Mouse (Mus musculus) heart, adult 2 months (tissue): Measurements from ENCODE around the gene Rnf220. TPM values are rescaled to one million over a fixed set of nuclear protein-coding genes. Genes with fewer than 3 reads are reported as not detected.

Experiments
- DNase-seq, 2 experiments: peaks; one replicate each; pipeline ENCODE4 v3.0.0; 2021
- H3K27ac ChIP-seq: fragments of 200-600 bp; 2 replicates; pipeline ENCODE4 v1.8.1; 2022
- H3K27me3 ChIP-seq: fragments of 200-500 bp; 2 replicates; pipeline ENCODE4 v1.6.1; 2012; ENCODE audit warnings: mild to moderate bottlenecking, low read length, inconsistent platforms, mixed read lengths; ENCODE audit not compliant: control insufficient read depth, insufficient read depth
- H3K36me3 ChIP-seq: fragments of 200-500 bp; 2 replicates; pipeline ENCODE4 v1.6.1; 2012; ENCODE audit warnings: low read length, inconsistent platforms; ENCODE audit not compliant: control insufficient read depth, insufficient read depth
- H3K4me1 ChIP-seq: fragments of 200-500 bp; 2 replicates; pipeline ENCODE4 v1.6.1; 2011; ENCODE audit warnings: low read length; ENCODE audit not compliant: control insufficient read depth, insufficient read depth
- H3K4me3 ChIP-seq: fragments of 200-600 bp; 2 replicates; pipeline ENCODE4 v1.8.1; 2022
- H3K79me2 ChIP-seq: fragments of 200-500 bp; replicated peaks from 2 replicates; pipeline ENCODE4 v1.6.1; 2012; ENCODE audit warnings: mild to moderate bottlenecking, inconsistent platforms, low read length, moderate library complexity, mixed read lengths; ENCODE audit not compliant: control insufficient read depth, insufficient read depth
- H3K9ac ChIP-seq: fragments of 200-500 bp; 2 replicates; pipeline ENCODE4 v1.6.1; 2012; ENCODE audit warnings: low read depth, mild to moderate bottlenecking, control low read depth, inconsistent platforms, low read length, mixed read lengths
- CTCF ChIP-seq: fragments of 200-600 bp; IDR thresholded peaks from 2 replicates; pipeline ENCODE4 v1.8.1; 2022; ENCODE audit warnings: antibody characterized with exemption, mild to moderate bottlenecking, moderate library complexity
- EP300 ChIP-seq: fragments of 200-500 bp; IDR thresholded peaks from 2 replicates; pipeline ENCODE4 v1.6.1; 2011; ENCODE audit warnings: low read depth, low read length, control low read depth; ENCODE audit not compliant: insufficient read depth
- POLR2A ChIP-seq: fragments of 200-500 bp; IDR thresholded peaks from 2 replicates; pipeline ENCODE4 v1.6.1; 2011; ENCODE audit warnings: mild to moderate bottlenecking, low read depth, low read length, control low read depth; ENCODE audit not compliant: insufficient read depth
- WGBS: fragments of 180-500 bp; shearing (Covaris S2); methylation state at CpG from one replicate; pipeline ENCODE4 v1.1.7; 2018; 5-methylcytosine and 5-hydroxymethylcytosine counted together
- intact Hi-C: fragments of 180-260 bp; cut with DNase I; formaldehyde crosslinking; loops from one replicate; pipeline ENCODE4 v1.15.1; 2025
- polyA plus RNA-seq: library from polyadenylated mRNA; depleted of rRNA; stranded (reverse); fragments of >200 nt; gene quantifications from 2 replicates; pipeline ENCODE4 v1.2.3, GENCODE M21; 2012
- total RNA-seq, 2 experiments: library from RNA; stranded (reverse); gene quantifications; 2 replicates each; pipeline ENCODE4 v1.2.3; 2021

Gene Rnf220
- total and polyA plus RNA-seq, 3 experiments = 32.3 to 41.4 (median 33.2) TPM

DNA sequence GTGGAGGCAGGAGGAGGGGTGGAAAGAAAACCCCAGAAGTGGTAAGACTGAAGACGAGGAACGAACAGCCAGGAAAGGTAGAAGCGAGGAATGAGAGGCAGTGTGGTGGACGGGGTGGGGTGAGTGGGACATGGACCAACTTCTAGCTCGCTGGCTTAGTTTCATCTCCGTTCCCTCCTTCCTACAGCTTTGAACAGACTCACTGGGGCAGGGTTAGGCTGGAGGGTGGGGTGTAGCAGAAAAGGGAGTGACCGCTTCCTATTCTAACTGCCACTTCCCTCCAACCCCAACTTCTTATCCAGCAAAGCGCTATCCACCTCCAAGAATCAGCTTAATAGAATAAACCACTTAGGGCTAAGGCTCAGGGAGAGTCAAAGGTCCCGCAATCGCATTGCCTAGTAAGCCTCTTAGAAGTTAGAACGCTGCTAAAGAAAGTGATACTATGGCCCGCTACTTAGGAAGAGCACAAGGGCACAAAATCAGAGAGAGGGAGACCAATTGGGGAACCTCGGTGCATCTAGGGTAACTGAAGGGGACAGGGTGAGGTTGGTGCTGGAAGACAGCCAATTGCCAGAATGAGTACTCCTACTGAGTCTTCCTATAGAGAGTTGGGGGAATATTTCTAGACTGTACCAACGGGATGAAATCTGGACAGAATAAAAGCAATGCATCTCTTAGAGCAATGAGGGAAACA is 23.4 kb downstream of the Rnf220 start:
- peaks cover 7% of the 10 kb centered on the region for H3K4me1 ChIP-seq
- no peaks in the 10 kb centered on the region for H3K27me3 ChIP-seq
- H3K36me3 ChIP-seq = no peaks in the 10 kb centered on the region
- intact Hi-C loops = no loop called here
- no peak overlapping the region for H3K4me3 ChIP-seq
- WGBS = 40% methylated on average over 14 of the region's 14 CpGs
- no peaks in the 10 kb centered on the region for H3K79me2 ChIP-seq
- no peak overlapping the region for H3K9ac ChIP-seq
- no peak for TF ChIP-seq POLR2A
- TF ChIP-seq CTCF = no peak
- DNase-seq = no peak
- no peak overlapping the region for H3K27ac ChIP-seq

DNA sequence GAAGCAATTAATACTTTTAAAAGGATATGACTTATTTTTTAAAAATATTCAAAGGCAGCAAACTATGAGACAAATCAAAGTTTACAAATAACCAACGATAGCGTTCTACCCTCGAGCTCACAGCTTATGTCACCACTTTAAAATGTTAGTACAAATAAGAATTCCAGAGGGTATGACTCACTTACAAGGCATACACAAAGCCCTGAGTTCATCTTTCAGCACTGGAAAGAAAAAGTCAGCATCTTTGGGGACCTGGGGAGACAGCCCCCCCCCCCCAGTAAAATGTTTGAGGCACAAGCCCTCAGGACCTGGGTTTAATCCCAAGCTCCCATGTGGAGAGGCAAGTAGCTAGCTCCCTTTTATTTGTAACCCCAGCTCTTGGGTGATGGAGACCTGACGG is 27.4 kb downstream of the Rnf220 start:
- Histone ChIP-seq H3K36me3 (no peaks in the 10 kb centered on the region), H3K4me1 (no peaks in the 10 kb centered on the region), H3K9ac (no peak overlapping the region), H3K27me3 (no peaks in the 10 kb centered on the region), H3K4me3 (no peak overlapping the region), H3K79me2 (no peaks in the 10 kb centered on the region), H3K27ac (no peak overlapping the region)
- no peak for TF ChIP-seq CTCF
- TF ChIP-seq EP300 = no peak
- TF ChIP-seq POLR2A = no peak
- 50% methylated on average over 4 of the region's 4 CpGs for WGBS
- DNase-seq = no peak
- intact Hi-C loops = no loop called here

GRCm38 (mm10) chr4:117467936-117468335 is 28.9 kb downstream of the Rnf220 start:
- H3K4me1 ChIP-seq = no peaks in the 10 kb centered on the region
- no peak overlapping the region for H3K27ac ChIP-seq
- no peaks in the 10 kb centered on the region for H3K36me3 ChIP-seq
- H3K79me2 ChIP-seq = no peaks in the 10 kb centered on the region
- no peak overlapping the region for H3K9ac ChIP-seq
- intact Hi-C loops = no loop called here
- WGBS = 81% methylated on average over 7 of the region's 7 CpGs
- TF ChIP-seq EP300 (no peak), POLR2A (no peak)
- no peak overlapping the region for H3K4me3 ChIP-seq
- no peak for DNase-seq
- H3K27me3 ChIP-seq = no peaks in the 10 kb centered on the region

DNA sequence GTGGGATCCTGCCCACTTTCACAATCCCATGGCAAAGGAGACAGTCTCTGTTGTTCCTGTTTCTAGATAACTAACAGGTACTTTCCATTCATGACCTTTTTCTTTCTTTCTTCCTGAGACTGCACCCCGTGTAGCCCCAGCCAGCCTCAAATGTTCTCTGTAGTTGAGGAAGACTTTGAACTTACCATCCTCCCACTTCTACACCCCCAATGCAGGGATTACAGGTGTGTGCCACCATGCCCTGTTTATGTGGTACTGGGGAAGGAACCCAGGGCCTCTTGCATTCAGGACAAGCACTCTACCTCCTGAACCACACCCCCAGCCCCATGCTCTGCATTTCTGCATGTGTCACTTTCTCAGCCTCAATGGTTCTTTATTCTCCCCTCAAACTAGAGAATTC is 47.7 kb downstream of the Rnf220 start:
- 77% methylated on average over 1 of the region's 1 CpGs for whole genome bisulfite sequencing
- Histone ChIP-seq H3K4me1 (no peaks in the 10 kb centered on the region), H3K9ac (no peak overlapping the region), H3K27ac (no peak overlapping the region), H3K36me3 (no peaks in the 10 kb centered on the region), H3K79me2 (no peaks in the 10 kb centered on the region), H3K27me3 (no peaks in the 10 kb centered on the region), H3K4me3 (no peak overlapping the region)
- intact Hi-C loops = no loop called here
- DNase-seq = no peak
- TF ChIP-seq CTCF = no peak
- TF ChIP-seq EP300 = no peak
- no peak for TF ChIP-seq POLR2A

DNA sequence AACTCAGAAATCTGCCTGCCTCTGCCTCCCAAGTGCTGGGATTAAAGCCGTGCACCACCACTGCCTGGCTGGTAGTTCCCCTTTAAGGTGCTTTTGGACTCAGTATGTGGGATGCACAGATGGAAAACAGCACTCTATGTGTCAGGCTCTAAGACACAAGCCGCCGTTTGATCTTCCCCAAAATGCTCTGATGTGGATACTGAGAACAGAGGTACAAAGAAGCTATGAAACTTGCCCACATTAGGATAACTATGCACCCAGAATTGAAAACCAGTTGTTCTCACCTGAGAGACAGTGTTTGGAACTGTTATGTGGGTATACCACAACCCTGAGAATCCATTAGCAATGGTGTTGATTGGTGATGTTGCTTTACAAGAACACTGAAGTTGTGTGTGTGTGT is 48.9 kb downstream of the Rnf220 start:
- 88% methylated on average over 3 of the region's 3 CpGs for WGBS
- H3K36me3 ChIP-seq = no peaks in the 10 kb centered on the region
- H3K27ac ChIP-seq = no peak overlapping the region
- DNase-seq = no peak
- intact Hi-C loops = no loop called here
- no peak overlapping the region for H3K9ac ChIP-seq
- H3K4me1 ChIP-seq = no peaks in the 10 kb centered on the region
- H3K79me2 ChIP-seq = no peaks in the 10 kb centered on the region
- no peaks in the 10 kb centered on the region for H3K27me3 ChIP-seq
- TF ChIP-seq EP300 = no peak
- TF ChIP-seq CTCF = no peak
- TF ChIP-seq POLR2A = no peak
- no peak overlapping the region for H3K4me3 ChIP-seq

DNA sequence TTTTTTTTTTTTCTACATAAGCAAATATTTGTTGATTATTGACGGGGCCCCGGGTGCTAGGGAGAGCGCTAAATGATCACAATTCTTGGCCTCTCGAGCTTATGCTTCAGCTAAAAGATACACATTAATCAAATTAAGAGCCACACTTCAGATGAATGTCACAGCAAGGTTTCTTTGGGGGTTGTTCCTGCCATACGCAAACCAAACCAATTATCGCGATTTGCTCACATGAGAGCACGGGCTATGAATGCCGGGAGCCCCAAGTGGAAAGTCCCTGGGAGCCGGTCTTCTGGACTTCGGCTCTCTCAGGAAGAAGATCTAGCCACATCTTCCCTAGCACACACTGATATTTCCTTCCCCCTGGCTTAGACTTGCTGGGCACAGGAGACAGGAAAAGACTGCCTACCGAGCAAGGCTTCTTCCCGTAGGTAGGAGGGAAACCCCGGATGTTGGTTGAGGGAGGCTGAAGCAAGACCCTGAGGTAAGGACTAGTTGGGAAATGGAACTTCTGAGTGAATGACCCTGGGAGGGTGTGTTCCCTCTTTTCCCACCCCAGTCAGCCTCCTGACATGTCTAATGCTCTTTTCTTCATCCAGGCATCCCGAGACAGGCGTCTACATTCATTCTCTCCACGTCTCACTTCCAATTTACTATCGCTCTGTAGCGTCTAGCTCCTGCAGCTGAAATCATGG is 51.2 kb downstream of the Rnf220 start:
- no peak overlapping the region for H3K4me3 ChIP-seq
- intact Hi-C loops = no loop called here
- TF ChIP-seq CTCF (no peak), POLR2A (no peak), EP300 (no peak)
- no peak overlapping the region for H3K27ac ChIP-seq
- no peaks in the 10 kb centered on the region for H3K36me3 ChIP-seq
- WGBS = 77% methylated on average over 19 of the region's 19 CpGs
- DNase-seq = no peak
- no peaks in the 10 kb centered on the region for H3K4me1 ChIP-seq
- H3K79me2 ChIP-seq = no peaks in the 10 kb centered on the region
- H3K27me3 ChIP-seq = no peaks in the 10 kb centered on the region
- no peak overlapping the region for H3K9ac ChIP-seq
